Mouse (Mus musculus) liver, postnatal 0 days (tissue): Measurements from ENCODE around the gene Mmp2.

ENCODE experiments used
- CTCF ChIP-seq: sonication (generic); IDR thresholded peaks from 2 replicates; pipeline ENCODE4 v1.5.1; 2016; ENCODE audit warnings: antibody characterized with exemption, low read depth
- EP300 ChIP-seq: IDR thresholded peaks from 2 replicates; pipeline ENCODE4 v1.6.1; 2016; ENCODE audit warnings: antibody characterized with exemption, low read depth, mild to moderate bottlenecking

GRCm38 (mm10) chr8:92790835-92791234 lies 36.3 kb upstream of the Mmp2 start:
- TF ChIP-seq CTCF = no peak
- no peak for TF ChIP-seq EP300
